Mouse (Mus musculus) mouse embryonic stem cell (cell line): Measurements from ENCODE around the gene Nr4a3.

ENCODE experiments used
- in situ Hi-C, 2 experiments: fragments of 300-500 bp; cut with MboI; formaldehyde crosslinking; loops; 1 replicate in 1 of 2; 3 replicates in 1 of 2; pipeline ENCODE4 v1.14.3; 2019 to 2020; ENCODE audit warnings: low sequenced_read_pairs in 2 of 2, low pct_unique_long_range_greater_than_20kb in 1 of 2, mixed read lengths in 1 of 2; ENCODE audit not compliant: unreplicated experiment in 1 of 2

Gene Nr4a3

DNA sequence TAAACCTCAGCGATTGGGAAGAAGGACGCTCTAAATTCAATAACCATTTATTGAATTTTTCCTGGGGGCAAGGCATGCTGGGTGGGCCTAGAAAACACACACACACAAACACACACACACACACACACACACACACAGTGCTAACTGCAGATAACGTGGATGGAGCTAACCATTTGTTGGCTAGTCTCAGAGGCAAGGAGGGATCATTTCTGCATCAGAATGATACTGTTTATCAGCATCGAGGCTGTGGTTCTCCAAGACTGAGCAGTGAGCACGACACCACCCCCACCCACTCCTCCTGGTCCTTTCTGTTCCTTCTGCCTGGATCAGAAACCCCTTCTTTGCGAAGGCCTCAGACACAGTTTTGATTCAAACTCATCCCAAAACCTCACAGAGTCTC lies 41.7 kb downstream of the Nr4a3 start:
- in situ Hi-C loops, result no loop called here

DNA sequence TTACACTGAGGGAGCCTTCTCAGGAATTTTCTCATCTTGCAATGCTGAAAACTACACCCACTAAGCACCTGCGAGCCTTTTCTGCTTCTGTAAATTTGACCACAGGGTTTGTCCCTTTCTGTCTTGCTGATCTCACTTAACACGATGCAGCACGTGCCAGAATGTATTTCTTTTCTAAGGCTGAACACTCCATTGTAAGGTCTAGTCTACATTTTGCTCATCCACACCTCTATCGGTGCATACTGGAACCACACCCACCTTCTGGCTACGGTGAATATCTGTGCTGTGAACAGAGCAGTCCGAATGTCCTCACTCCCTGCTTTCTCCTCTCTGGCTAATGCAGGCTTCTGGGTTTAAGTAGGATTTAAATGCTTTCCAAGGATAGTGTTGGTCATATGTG lies 42.5 kb downstream of the Nr4a3 start:
- in situ Hi-C loops, result no loop called here

DNA sequence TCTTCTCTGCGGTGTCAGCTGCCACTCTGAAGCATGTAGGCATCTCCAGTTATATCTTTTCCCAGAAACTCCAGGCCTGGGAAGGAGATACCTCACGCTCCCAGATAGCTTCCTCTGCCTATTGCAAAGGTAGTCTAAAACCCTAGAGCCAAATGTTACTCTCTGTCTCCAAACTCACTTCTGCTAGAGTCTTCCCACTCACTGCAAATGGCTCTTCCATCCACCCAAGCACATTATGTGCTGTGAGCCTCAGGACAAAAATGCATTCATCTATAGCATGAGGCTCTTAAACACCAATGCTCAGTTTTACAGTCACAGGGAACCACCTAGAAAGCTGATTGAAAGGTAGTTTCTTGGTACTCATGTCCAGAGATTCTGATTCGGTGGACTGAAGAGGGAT lies 48.3 kb downstream of the Nr4a3 start:
- in situ Hi-C loops, result no loop called here

- in situ Hi-C loops, result loop anchor here in 1 of 2 experiments (25.0 kb wide), 1 partner anchor 287 kb away; no protein-coding TSS in a partner anchor
Measured at GRCm38 (mm10) chr4:48100217-48100616, 55.3 kb downstream of the Nr4a3 start.

GRCm38 (mm10) chr4:48101981-48102380 lies 57.0 kb downstream of the Nr4a3 start:
- in situ Hi-C loops, result loop anchor here in 1 of 2 experiments (25.0 kb wide), 1 partner anchor 285 kb away; no protein-coding TSS in a partner anchor

- in situ Hi-C loops, result loop anchor here in 1 of 2 experiments (25.0 kb wide), 1 partner anchor 282 kb away; no protein-coding TSS in a partner anchor
Measured at GRCm38 (mm10) chr4:48105387-48105786, 60.4 kb downstream of the Nr4a3 start.

DNA sequence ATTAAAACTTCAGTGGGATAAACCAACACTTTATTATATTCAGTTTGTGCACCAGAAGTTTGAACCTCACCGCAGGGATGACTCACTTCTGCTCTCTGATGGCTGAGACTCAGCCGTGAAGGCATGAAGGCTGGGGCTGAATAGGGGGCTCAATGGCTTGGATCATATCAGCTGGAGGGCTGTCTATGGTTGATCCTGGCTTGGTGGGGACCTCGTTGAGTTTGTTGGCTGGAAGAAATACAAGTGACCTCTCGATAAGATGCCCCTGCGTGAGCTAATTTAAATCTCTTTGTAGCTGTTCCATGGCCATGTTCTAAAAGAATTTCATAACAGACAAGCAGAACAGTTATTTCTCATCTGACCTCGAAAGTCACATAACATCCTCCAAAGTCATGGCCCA lies 62.1 kb downstream of the Nr4a3 start:
- in situ Hi-C loops, result loop anchor here in 1 of 2 experiments (25.0 kb wide), 1 partner anchor 280 kb away; no protein-coding TSS in a partner anchor

DNA sequence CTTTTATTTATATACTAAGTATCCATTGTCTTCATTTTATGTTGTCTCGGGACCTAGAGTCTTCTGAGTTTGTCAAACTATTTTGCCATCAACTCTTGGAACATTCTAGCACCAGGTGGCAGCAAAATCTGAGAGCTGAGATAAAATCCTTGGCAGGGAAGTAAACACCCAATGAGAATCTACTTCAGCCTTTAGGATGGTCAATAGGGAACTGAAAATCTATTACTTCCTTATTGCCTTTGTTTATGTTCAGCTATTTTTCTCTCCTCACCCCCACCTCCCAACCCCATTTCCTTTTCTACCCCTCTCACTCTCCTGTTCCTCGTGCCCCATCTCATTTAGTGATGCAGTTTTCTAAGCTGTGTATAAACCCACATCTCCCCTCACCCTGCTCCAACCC lies 63.6 kb downstream of the Nr4a3 start:
- in situ Hi-C loops, result loop anchor here in 1 of 2 experiments (25.0 kb wide), 1 partner anchor 279 kb away; no protein-coding TSS in a partner anchor

DNA sequence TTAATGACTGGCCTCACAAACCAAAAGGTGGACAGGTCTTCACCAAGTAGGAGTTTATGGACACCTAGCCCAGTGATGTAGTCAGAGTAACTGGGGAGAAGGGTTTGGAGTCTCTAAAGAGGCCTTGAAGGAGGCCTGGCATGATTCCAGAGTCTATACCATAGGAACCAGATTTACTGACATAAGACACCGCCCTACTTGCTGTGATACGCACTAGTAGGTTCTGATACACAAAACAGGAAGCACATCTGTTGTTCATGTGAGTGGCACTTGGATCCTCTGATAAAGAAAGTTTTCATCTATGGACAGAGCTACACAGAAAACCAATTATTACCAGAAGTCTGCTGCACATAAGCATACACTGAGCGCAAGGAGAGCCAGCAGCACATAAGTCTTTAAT lies 65.4 kb downstream of the Nr4a3 start:
- in situ Hi-C loops, result loop anchor here in 1 of 2 experiments (25.0 kb wide), 1 partner anchor 277 kb away; no protein-coding TSS in a partner anchor

DNA sequence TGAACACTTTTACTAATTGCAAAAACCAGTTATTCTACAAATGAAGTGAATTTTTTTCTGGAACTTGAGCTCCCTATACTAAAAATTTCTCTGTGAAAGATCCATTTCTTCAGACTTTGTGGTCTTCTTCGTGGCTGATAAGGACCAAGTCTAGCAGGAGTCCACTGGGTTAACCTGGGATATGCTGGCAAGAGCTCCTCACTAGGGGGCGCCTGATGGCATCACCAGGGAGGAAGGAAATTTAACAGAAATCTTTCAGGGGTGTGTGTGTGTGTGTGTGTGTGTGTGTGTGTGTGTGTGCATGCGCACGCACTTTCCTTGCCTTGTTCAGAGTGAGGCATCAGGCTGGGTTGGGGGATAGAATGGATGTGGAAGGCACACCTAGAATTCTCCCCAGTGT lies 71.2 kb downstream of the Nr4a3 start:
- in situ Hi-C loops, result loop anchor here in 1 of 2 experiments (25.0 kb wide), 1 partner anchor 271 kb away; no protein-coding TSS in a partner anchor

GRCm38 (mm10) chr4:48124416-48124772 lies 79.4 kb downstream of the Nr4a3 start:
- in situ Hi-C loops, result loop anchor here in 1 of 2 experiments (25.0 kb wide), 1 partner anchor 263 kb away; no protein-coding TSS in a partner anchor

GRCm38 (mm10) chr4:48124773-48125469 lies 80.0 kb downstream of the Nr4a3 start, which contains the start of gene Stx17:
Gene Stx17, plus strand, starts transcription at chr4:48124915.
- in situ Hi-C loops, result loop anchor here in 1 of 2 experiments (25.0 kb wide), 1 partner anchor 262 kb away; no protein-coding TSS in a partner anchor

- in situ Hi-C loops, result no loop called here
Measured at GRCm38 (mm10) chr4:48130314-48130713, 85.4 kb downstream of the Nr4a3 start.

- in situ Hi-C loops, result no loop called here
Measured at GRCm38 (mm10) chr4:48131606-48132005, 86.7 kb downstream of the Nr4a3 start.

DNA sequence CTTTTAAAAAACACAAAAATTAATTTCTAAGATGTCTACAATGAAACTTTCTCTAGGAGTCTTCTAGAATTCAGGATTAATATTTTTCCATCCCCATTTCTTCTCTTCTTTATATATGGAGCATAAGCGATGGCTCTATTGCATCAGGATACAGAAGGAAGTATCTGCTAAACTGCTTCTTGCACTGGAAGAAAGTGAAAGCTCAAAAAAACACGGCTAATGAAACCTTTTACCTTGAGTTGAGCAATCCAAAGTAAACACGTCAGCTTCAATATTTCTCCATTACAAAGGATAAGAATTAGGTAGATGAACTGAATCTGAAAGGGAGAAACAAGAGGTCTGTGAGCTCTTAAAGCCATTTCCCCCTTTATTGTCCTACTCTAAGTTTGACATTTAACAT lies 87.8 kb downstream of the Nr4a3 start:
- in situ Hi-C loops, result no loop called here
